Mouse (Mus musculus) olfactory bulb, adult 2 months (tissue): Measurements from ENCODE around the gene Fam89b.

Source experiments
- CTCF ChIP-seq: fragments of 200-500 bp; IDR thresholded peaks from 2 replicates; pipeline ENCODE4 v1.5.1; 2012; ENCODE audit warnings: low read depth, mild to moderate bottlenecking, low read length, moderate library complexity; ENCODE audit not compliant: insufficient read depth
- POLR2A ChIP-seq: fragments of 200-500 bp; IDR thresholded peaks from 2 replicates; pipeline ENCODE4 v1.6.1; 2012; ENCODE audit warnings: mild to moderate bottlenecking, low read depth, low read length, moderate library complexity; ENCODE audit not compliant: insufficient read depth

DNA sequence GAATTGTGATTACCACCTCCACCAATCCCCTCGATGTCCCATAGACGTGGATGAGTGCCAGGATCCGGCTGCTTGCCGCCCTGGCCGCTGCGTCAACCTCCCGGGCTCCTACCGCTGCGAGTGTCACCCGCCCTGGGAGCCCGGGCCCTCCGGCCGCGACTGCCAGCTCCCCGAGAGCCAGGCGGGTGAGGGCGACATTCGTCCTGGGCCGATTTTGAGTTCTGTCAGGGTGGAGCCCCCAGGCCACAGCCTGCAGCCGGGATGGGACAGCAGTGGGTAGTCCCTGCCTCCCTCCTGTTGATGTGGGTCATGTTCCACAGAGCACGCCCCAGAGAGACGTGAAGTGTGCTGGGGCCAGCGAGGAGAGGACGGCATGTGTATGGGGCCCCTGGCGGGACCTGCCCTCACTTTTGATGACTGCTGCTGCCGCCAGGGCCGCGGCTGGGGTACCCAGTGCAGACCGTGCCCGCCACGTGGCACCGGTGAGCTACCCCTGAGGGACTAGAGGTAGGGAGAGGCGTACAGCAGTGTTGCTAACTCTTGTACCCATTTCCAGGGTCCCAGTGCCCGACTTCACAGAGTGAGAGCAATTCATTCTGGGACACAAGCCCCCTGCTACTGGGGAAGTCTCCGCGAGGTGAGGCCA lies 27.7 kb upstream of the Fam89b start:
- TF ChIP-seq POLR2A (no peak), CTCF (no peak)
